8 mouse cellular contexts compared by ENCODE assay signal in the genomic region with DNA sequence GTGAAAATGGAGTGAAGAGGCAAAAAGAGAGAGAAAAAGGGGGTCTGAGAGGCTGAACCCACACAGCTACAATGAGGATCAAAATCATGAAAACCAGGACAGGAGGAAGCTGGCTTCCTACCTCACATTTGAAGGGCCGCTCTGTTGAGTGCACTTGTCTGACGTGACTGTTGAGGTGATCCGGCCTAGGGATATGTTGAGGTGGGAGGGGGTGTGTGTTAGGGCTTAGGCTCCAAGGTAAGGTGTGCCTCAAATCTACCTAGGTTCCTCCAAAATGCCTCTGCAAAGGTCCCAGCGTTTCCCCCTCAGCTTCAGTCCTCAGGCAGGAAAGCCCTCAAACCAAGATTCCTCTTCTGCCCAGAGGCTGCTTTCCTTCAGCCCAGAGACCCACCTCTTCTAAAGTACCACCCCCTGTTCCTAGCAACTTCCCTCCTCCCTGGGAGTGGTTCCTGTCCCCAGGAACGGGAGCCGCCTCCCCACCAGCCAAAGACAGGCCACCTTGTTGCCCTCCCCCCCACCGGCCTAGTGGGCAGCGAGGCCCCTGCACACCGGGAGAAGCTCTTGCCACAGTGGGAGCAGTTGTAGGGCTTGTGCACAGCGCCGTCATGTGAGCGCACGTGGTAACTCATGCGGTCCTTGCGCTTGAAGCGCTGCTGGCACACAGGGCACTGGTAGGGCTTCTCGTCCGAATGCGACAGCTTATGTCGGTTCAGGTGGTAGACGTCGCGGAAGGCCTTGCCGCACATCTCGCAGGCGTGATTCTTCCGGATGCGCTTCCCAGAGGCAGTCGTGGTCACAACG. TPM values are rescaled to one million over a fixed set of nuclear protein-coding genes. Genes with fewer than 3 reads are reported as not detected.
A peak's percentile ranks its signal among the peaks of the same experiment; 100 is the strongest.
DNase-seq lines count a peak whose midpoint lies in the region; ATAC-seq and TF ChIP-seq lines count a peak whose summit lies in the region.

No protein-coding gene starts in this region.

- H3K9ac ChIP-seq in forebrain, embryonic 13.5 days: peak overlapping the region; percentile 100
- peak overlapping the region; percentile 93 for H3K9ac ChIP-seq in heart, postnatal 0 days (replicated peaks; ENCODE audit: low read depth, low read length)
- peak overlapping the region; percentile 98 for H3K9ac ChIP-seq in liver, postnatal 0 days (replicated peaks)
- peak overlapping the region; percentile 89 for H3K9ac ChIP-seq in neural tube, embryonic 12.5 days

- H3K9me3 ChIP-seq in G1E (replicated peaks): no peaks in the 10 kb centered on the region
- no peaks in the 10 kb centered on the region for H3K9me3 ChIP-seq in forebrain, embryonic 13.5 days (replicated peaks)
- no peaks in the 10 kb centered on the region for H3K9me3 ChIP-seq in heart, postnatal 0 days (replicated peaks; ENCODE audit: control insufficient read depth, low read length)
- H3K9me3 ChIP-seq in liver, postnatal 0 days (ENCODE audit: low read length): no peaks in the 10 kb centered on the region
- H3K9me3 ChIP-seq in neural tube, embryonic 12.5 days: no peaks in the 10 kb centered on the region

- no peak for TF ChIP-seq CTCF in G1E (IDR thresholded peaks at IDR 0.05; ENCODE audit: low read depth, low read length)
- peak; percentile 73 for TF ChIP-seq CTCF in heart, postnatal 0 days (IDR thresholded peaks at IDR 0.05; ENCODE audit: low read depth)
- TF ChIP-seq CTCF in liver, postnatal 0 days (IDR thresholded peaks at IDR 0.05; ENCODE audit: low read depth): peak; percentile 92

- under 1% methylated on average over 30 of the region's 30 CpGs for WGBS in forebrain, embryonic 13.5 days
- 1% methylated on average over 30 of the region's 30 CpGs for WGBS in heart, postnatal 0 days
- WGBS in liver, postnatal 0 days (ENCODE audit: insufficient replicate concordance): 2% methylated on average over 30 of the region's 30 CpGs
- under 1% methylated on average over 30 of the region's 30 CpGs for WGBS in neural tube, embryonic 12.5 days

- H3K4me1 ChIP-seq in G1E (ENCODE audit: insufficient read depth, low read depth, low read length): peaks cover 75% of the 10 kb centered on the region
- peaks cover 63% of the 10 kb centered on the region for H3K4me1 ChIP-seq in forebrain, embryonic 13.5 days
- peaks cover 39% of the 10 kb centered on the region for H3K4me1 ChIP-seq in heart, postnatal 0 days (ENCODE audit: control insufficient read depth, insufficient read depth)
- H3K4me1 ChIP-seq in liver, postnatal 0 days (ENCODE audit: insufficient read depth): peaks cover 62% of the 10 kb centered on the region
- H3K4me1 ChIP-seq in neural tube, embryonic 12.5 days: peaks cover 59% of the 10 kb centered on the region

- peak overlapping the region; percentile 99 for H3K4me2 ChIP-seq in forebrain, embryonic 13.5 days
- H3K4me2 ChIP-seq in heart, postnatal 0 days (ENCODE audit: low read depth, low read length): peak overlapping the region; percentile 96
- H3K4me2 ChIP-seq in liver, postnatal 0 days (ENCODE audit: low read depth, low read length): peak overlapping the region; percentile 98
- H3K4me2 ChIP-seq in neural tube, embryonic 12.5 days (replicated peaks): peak overlapping the region; percentile 98

- H3K27ac ChIP-seq in forebrain, embryonic 13.5 days: peak overlapping the region; percentile 99
- H3K27ac ChIP-seq in heart, postnatal 0 days (ENCODE audit: low read depth): peak overlapping the region; percentile 99
- H3K27ac ChIP-seq in liver, postnatal 0 days (ENCODE audit: low read depth): peak overlapping the region; percentile 99
- H3K27ac ChIP-seq in neural tube, embryonic 12.5 days: peak overlapping the region; percentile 98

- ATAC-seq in G1E (ENCODE audit: extremely low read depth, insufficient number of reproducible peaks, low FRiP score, poor library complexity, severe bottlenecking): peak; percentile 32
- ATAC-seq in forebrain, embryonic 13.5 days: peak; percentile 50
- peak; percentile 22 for ATAC-seq in heart, postnatal 0 days (ENCODE audit: insufficient read depth, low read depth)
- ATAC-seq in liver, postnatal 0 days: peak; percentile 13
- peak; percentile 30; the same call in 1 of the 2 replicates for ATAC-seq in neural tube, embryonic 12.5 days (ENCODE audit: low FRiP score, low read depth)

- peaks cover 78% of the 10 kb centered on the region for H3K36me3 ChIP-seq in G1E (replicated peaks)
- peaks cover 46% of the 10 kb centered on the region for H3K36me3 ChIP-seq in forebrain, embryonic 13.5 days (ENCODE audit: poor library complexity, severe bottlenecking)
- H3K36me3 ChIP-seq in heart, postnatal 0 days (replicated peaks; ENCODE audit: control insufficient read depth, insufficient read depth, low read length): peaks cover 36% of the 10 kb centered on the region
- H3K36me3 ChIP-seq in liver, postnatal 0 days (replicated peaks; ENCODE audit: insufficient read depth, low read length): peaks cover 44% of the 10 kb centered on the region
- peaks cover 46% of the 10 kb centered on the region for H3K36me3 ChIP-seq in neural tube, embryonic 12.5 days

- peak; percentile 81 for DNase-seq in G1E (ENCODE audit: low spot score)
- peak; percentile 84 for DNase-seq in cerebellum, adult 11 months
- peak; percentile 88 for DNase-seq in heart, postnatal 0 days (ENCODE audit: low spot score)
- DNase-seq in kidney, postnatal 36 days: peak; percentile 90
- peak; percentile 86 for DNase-seq in liver, postnatal 0 days
- DNase-seq in thymus, adult 18-20 months: peak; percentile 81 to 87

- no peaks in the 10 kb centered on the region for H3K27me3 ChIP-seq in G1E (ENCODE audit: insufficient read depth, low read length)
- H3K27me3 ChIP-seq in forebrain, embryonic 13.5 days: no peaks in the 10 kb centered on the region
- H3K27me3 ChIP-seq in heart, postnatal 0 days (ENCODE audit: control insufficient read depth, insufficient read depth, low read length): no peaks in the 10 kb centered on the region
- no peaks in the 10 kb centered on the region for H3K27me3 ChIP-seq in liver, postnatal 0 days (ENCODE audit: insufficient read depth, low read length)
- no peaks in the 10 kb centered on the region for H3K27me3 ChIP-seq in neural tube, embryonic 12.5 days (replicated peaks)

- H3K4me3 ChIP-seq in G1E (ENCODE audit: low read depth, low read length): peak overlapping the region; percentile 77
- peak overlapping the region; percentile 94 for H3K4me3 ChIP-seq in forebrain, embryonic 13.5 days
- peak overlapping the region; percentile 91 for H3K4me3 ChIP-seq in heart, postnatal 0 days (ENCODE audit: low read depth, low read length)
- peak overlapping the region; percentile 91 for H3K4me3 ChIP-seq in liver, postnatal 0 days (ENCODE audit: low read depth, low read length)
- H3K4me3 ChIP-seq in neural tube, embryonic 12.5 days: peak overlapping the region; percentile 98

- 0 out of 2 replicates have a peak, but pooled peaks have one; percentile 31 for TF ChIP-seq EP300 in heart, postnatal 0 days (IDR thresholded peaks at IDR 0.05; ENCODE audit: low read depth)
- TF ChIP-seq EP300 in liver, postnatal 0 days (IDR thresholded peaks at IDR 0.05; ENCODE audit: low read depth): no peak

RNA-seq across cellular contexts. Expression of a gene that starts 1.9 kb away (rescaled TPM):
- 122 and 130 TPM in 2 replicates for total RNA-seq in G1E (2014; fragmentation: Nextera tagmentation)
- 81.3 and 113 TPM in 2 replicates for total RNA-seq in G1E (2017)
- 641 and 824 TPM in 2 replicates for polyA plus RNA-seq in G1E (2012)
- 63.9 and 65.8 TPM in 2 replicates for polyA plus RNA-seq in forebrain, embryonic 13.5 days (2015; fragmentation: Nextera tagmentation; extraction: Ambion mirVana)
- 89.0 and 89.3 TPM in 2 replicates for total RNA-seq in heart, postnatal 0 days (2014; rRNA removed; ENCODE audit: low replicate concordance)
- polyA plus RNA-seq in heart, postnatal 0 days (2015; fragmentation: Nextera tagmentation; extraction: Ambion mirVana): 15.6 and 16.1 TPM in 2 replicates
- 20.0 and 24.0 TPM in 2 replicates for polyA plus RNA-seq in liver, postnatal 0 days (2015; fragmentation: Nextera tagmentation; extraction: Ambion mirVana)
- polyA plus RNA-seq in neural tube, embryonic 12.5 days (2016; fragmentation: Nextera tagmentation; extraction: Ambion mirVana): 134 TPM in 2 replicates

RNA-seq across cellular contexts. Expression of a gene that starts 3.9 kb away (rescaled TPM):
- total RNA-seq in G1E (2014; fragmentation: Nextera tagmentation) (6.4 and 13.6 TPM in 2 replicates), G1E (2017) (0.35 TPM in 1 of 2 replicates, not detected in the other)
- 1.5 and 2.0 TPM in 2 replicates for polyA plus RNA-seq in G1E (2012)
- 6.8 and 8.3 TPM in 2 replicates for polyA plus RNA-seq in forebrain, embryonic 13.5 days (2015; fragmentation: Nextera tagmentation; extraction: Ambion mirVana)
- not detected in 2 replicates for total RNA-seq in heart, postnatal 0 days (2014; rRNA removed; ENCODE audit: low replicate concordance)
- polyA plus RNA-seq in heart, postnatal 0 days (2015; fragmentation: Nextera tagmentation; extraction: Ambion mirVana): 0.23 and 1.1 TPM in 2 replicates
- 0.18 TPM in 1 of 2 replicates, not detected in the other for polyA plus RNA-seq in liver, postnatal 0 days (2015; fragmentation: Nextera tagmentation; extraction: Ambion mirVana)
- 5.3 and 6.2 TPM in 2 replicates for polyA plus RNA-seq in neural tube, embryonic 12.5 days (2016; fragmentation: Nextera tagmentation; extraction: Ambion mirVana)

RNA-seq across cellular contexts. Expression of a gene that starts 4.1 kb away (rescaled TPM):
- total RNA-seq in G1E (2014; fragmentation: Nextera tagmentation) (21.4 and 35.9 TPM in 2 replicates), G1E (2017) (0.93 and 9.2 TPM in 2 replicates)
- 128 and 159 TPM in 2 replicates for polyA plus RNA-seq in G1E (2012)
- polyA plus RNA-seq in forebrain, embryonic 13.5 days (2015; fragmentation: Nextera tagmentation; extraction: Ambion mirVana): 41.1 and 88.0 TPM in 2 replicates
- 22.8 and 24.8 TPM in 2 replicates for total RNA-seq in heart, postnatal 0 days (2014; rRNA removed; ENCODE audit: low replicate concordance)
- polyA plus RNA-seq in heart, postnatal 0 days (2015; fragmentation: Nextera tagmentation; extraction: Ambion mirVana): 5.7 and 44.5 TPM in 2 replicates
- polyA plus RNA-seq in liver, postnatal 0 days (2015; fragmentation: Nextera tagmentation; extraction: Ambion mirVana): 4.5 and 7.8 TPM in 2 replicates
- 46.4 and 66.2 TPM in 2 replicates for polyA plus RNA-seq in neural tube, embryonic 12.5 days (2016; fragmentation: Nextera tagmentation; extraction: Ambion mirVana)

RNA-seq across cellular contexts. Expression of a gene that starts 7.8 kb away (rescaled TPM):
- total RNA-seq in G1E (2014; fragmentation: Nextera tagmentation) (36.2 and 40.1 TPM in 2 replicates), G1E (2017) (46.5 and 51.2 TPM in 2 replicates)
- 30.4 and 56.1 TPM in 2 replicates for polyA plus RNA-seq in G1E (2012)
- 41.7 and 74.5 TPM in 2 replicates for polyA plus RNA-seq in forebrain, embryonic 13.5 days (2015; fragmentation: Nextera tagmentation; extraction: Ambion mirVana)
- total RNA-seq in heart, postnatal 0 days (2014; rRNA removed; ENCODE audit: low replicate concordance): not detected in 2 replicates
- polyA plus RNA-seq in heart, postnatal 0 days (2015; fragmentation: Nextera tagmentation; extraction: Ambion mirVana): 21.7 and 44.8 TPM in 2 replicates
- polyA plus RNA-seq in liver, postnatal 0 days (2015; fragmentation: Nextera tagmentation; extraction: Ambion mirVana): 12.2 and 13.8 TPM in 2 replicates
- 63.1 and 80.4 TPM in 2 replicates for polyA plus RNA-seq in neural tube, embryonic 12.5 days (2016; fragmentation: Nextera tagmentation; extraction: Ambion mirVana)

RNA-seq across cellular contexts. Expression of a gene that starts 8.7 kb away (rescaled TPM):
- total RNA-seq in G1E (2014; fragmentation: Nextera tagmentation) (not detected in 2 replicates), G1E (2017) (1.0 TPM in 1 of 2 replicates, not detected in the other)
- 4.6 and 6.2 TPM in 2 replicates for polyA plus RNA-seq in G1E (2012)
- 0.65 and 1.0 TPM in 2 replicates for polyA plus RNA-seq in forebrain, embryonic 13.5 days (2015; fragmentation: Nextera tagmentation; extraction: Ambion mirVana)
- total RNA-seq in heart, postnatal 0 days (2014; rRNA removed; ENCODE audit: low replicate concordance): not detected in 2 replicates
- polyA plus RNA-seq in heart, postnatal 0 days (2015; fragmentation: Nextera tagmentation; extraction: Ambion mirVana): not detected in 2 replicates
- polyA plus RNA-seq in liver, postnatal 0 days (2015; fragmentation: Nextera tagmentation; extraction: Ambion mirVana): 0.26 TPM in 1 of 2 replicates, not detected in the other
- not detected in 2 replicates for polyA plus RNA-seq in neural tube, embryonic 12.5 days (2016; fragmentation: Nextera tagmentation; extraction: Ambion mirVana)

Comparison
In these comparisons a context has a peak if more than half of its experiments do, and no peak if none do; other contexts are left out.
1. Peak in every context shown above with its lines: DNase-seq, ATAC-seq, H3K4me3 ChIP-seq and H3K27ac ChIP-seq.